Mouse (Mus musculus) gastrocnemius, postnatal 10 days (tissue): ENCODE measurements at regions not wholly inside any gene's neighbourhood (a gene's known extent, or its start where the extent isn't known, plus 50 kb on each side); places are given as distances from the start of the nearest gene placed in this dataset.

Experiments used
- DNase-seq: peaks from one replicate; pipeline ENCODE4 v3.0.0; 2021; ENCODE audit warnings: mixed read lengths

DNA sequence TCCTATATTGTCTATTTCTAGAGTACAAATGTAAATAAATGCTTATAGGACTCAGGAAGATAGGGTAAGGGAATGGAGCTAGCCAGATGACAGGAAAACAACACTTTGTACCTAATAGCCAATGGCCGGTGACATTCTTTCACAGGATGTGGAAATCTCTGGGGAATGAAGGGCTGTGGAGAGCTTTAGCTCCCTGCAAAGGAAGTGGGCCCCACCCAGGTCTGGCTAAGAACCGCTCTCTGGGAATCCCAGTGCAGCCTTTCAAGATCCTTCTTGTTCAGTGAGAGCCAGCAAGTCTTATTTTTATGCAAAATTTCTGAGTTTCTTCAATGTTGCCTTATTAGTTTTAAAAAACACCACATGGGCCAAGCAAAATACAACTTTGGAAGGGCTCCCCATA lies 54.7 kb upstream of the Pappa2 start:
- peak; percentile 21 for DNase-seq

DNA sequence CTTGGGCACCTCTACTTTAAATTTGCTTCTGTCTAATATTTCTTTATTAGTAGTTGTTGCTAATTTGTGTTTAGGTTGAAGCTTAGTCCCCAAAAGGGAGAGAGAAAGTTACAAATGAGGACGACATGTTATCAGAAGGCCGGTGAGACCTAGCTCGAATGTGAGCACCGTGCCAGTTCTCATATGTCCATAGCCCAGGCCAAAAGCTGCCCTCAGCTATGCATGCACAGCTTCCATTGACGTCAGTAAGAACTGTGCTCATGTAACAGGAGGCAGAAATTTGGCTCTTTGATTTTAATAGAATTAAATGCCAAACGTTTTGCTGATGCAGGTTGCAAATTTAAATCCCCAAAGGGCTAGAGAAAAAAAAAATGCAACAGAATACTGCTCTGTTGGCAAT lies 56.1 kb upstream of the Pappa2 start:
- no peak for DNase-seq

DNA sequence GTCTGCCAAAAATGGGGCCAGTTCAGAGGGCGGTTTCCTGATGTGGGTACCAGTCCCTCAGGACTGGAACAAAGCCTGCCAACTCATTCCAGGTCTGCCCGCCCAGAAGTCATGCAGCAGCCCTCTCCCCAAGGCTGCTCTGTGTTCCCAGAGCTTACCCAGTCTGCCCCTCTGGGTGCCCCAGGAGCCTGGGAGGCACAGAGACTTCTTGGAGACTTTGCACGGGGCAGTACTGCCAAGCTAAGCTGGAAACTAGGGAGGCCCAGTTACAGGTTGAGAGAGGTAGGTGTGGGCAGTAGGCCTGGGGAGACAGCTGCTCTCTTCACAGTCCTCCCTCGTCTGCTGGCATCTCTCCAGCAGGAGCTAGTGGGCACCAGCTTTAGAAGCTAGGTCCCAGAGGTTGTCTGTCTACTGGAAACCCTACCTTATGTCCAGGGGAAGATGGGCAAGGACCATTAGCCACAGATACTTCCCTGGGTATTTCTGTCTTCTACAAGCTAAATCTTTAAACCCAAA lies 65.6 kb upstream of the Pappa2 start:
- DNase-seq: no peak

DNA sequence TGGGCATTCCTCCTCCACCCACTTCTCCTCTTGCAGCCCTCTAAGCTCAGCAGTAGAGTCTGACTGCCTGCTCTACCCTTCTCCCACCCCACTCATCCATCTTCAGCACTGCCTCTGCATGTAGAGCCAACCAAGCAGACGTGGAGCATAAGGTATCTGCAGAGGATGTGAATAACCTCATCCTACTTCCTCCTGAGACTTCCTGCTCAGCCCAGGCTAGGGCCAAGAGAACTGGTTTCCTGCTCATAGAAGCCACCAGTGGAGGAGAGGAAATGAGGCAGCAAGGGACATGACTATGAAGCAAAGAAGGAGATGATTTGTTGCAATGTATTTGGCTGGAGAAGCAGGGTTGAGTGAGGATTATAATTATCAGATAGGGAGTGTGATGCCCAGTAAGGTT lies 84.7 kb upstream of the Pappa2 start:
- no peak for DNase-seq

DNA sequence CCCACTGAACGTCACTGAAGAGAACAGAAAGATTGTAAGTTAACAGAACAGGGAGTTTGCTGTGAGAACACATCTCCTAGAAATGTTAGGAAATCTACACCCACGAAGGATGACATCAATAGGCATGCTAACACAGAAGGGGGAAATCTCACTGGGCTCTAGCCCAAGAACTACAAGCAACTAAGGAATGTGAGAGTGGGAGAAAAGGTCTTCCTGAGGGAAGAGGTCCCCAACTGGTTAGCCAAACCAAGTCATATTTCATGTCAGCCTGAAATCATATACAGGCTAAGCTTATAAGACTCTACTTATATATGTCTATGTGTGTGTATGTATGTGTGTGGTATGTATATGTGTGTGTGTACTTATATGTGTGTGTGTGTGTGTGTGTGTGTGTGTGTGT lies 118.9 kb upstream of the Pappa2 start:
- DNase-seq: no peak

DNA sequence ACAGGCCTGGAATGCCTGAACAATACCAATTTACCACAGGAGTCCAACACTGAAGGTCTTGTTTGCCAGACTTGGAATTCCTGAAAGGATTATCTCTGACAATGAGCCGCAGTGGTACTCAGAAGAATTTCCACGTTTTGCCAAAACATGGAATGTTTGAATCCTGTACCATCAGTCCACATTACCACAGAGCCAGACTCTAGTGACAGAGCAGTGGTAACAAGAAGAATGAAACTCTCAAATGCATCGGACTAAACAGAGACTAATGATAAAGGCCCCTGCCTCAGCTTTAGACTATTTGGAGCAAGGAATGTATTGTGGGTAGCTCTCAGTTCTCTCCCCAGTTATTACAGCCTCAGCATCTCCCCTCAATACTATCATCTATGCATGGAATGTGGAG lies 109.9 kb upstream of the Cop1 start:
- DNase-seq: no peak

DNA sequence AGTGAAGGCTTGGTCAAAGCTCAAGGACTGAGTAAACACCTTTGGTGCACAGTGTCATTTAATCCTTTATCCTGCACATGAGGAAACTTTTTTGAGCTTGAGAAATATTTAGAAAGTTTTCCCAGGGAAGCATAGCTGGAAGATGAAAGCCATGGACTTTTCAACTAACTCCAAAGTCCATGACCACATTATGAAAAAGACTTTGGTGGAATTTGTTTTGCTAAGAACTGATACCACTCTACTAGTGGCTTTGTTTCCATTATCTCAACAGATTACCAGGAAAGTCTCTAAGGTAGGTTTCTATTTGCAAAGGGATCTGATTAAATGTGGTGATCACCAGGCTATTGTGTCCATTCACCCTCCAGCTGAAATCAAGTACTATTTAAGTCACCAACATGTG lies 107.2 kb upstream of the Cop1 start:
- DNase-seq: no peak

DNA sequence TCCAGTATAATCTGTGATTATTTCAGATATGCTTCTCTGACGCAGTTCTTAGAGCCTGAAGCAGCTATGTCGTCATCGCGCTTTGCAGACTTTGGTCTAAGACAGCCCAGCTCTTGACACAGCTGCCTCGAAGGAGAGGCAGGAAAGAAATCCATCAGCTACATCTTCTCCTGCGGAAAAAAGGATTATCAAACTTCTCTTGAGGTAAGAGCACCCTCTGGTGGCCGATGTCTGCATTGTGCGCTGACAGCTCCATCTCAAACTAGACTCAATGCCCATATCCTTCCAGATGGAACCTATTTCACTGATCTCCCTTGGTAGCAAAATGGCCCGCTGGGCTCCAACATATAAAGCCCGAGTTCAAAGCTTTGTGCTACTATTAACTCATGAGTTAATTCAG lies 96.8 kb upstream of the Cop1 start:
- DNase-seq: peak; percentile 82

DNA sequence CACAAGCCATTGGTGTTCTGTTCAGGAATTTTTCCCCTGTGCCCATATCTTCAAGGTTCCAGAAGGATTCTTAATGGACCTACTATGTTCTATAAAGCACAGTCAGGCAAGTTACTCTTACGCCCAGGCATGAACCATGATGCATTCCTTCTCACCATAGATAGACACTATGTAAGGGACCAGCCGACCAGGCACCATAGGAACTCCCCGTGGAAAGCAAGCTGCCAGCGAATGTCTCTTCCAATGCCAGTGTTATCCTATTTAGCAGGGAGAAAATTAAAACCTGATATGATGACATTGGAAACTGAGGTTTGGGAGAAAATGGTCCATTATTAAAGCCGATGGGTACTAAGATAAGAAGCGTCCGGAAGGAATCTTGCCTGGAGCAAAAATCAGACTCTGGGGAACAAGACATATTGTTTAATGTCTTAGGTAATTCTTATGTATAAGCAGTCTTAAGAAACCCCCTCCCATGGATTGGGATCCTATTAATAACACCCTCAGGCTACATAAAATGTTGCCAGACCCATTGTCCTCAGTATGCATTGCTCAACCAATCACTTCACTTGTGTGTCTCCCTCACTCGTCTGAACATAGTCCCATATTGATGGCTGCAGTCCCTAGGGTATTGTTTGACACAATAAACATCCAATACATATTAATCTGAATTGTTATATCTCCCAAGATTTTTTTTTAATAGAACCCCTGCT lies 84.2 kb upstream of the Cop1 start:
- no peak for DNase-seq

DNA sequence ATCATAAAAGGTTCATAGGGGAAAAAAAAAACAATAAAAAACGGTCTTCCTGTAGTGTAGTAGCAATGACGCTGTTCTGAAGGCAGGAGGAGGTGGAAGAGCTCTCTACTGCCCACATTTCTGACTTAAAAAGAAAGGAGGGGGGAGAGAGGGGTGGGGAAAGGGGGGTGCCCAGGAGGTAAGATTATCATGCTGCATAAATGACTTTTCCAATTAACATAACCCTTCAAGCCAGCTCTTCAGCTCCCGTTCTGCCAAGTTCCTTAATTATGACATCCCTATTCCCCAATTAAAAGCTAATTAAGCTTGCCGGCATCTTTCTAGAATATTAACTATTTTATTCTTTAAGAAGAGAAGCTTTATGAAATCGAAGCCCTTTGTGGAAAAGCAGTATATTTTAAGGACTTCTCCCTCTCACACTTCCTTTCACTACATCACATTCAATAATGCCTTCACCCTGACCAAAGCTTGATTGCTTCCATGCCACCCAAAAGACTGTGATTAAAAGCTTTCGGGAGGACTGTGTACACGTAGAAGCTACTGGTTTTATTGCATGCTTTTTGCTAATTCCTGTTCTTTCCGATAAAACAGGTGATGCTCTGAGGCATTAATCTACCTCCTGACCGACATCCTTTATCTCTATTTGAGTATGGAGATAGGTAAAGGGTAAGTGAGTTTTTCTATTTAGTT lies 83.5 kb upstream of the Cop1 start:
- no peak for DNase-seq

DNA sequence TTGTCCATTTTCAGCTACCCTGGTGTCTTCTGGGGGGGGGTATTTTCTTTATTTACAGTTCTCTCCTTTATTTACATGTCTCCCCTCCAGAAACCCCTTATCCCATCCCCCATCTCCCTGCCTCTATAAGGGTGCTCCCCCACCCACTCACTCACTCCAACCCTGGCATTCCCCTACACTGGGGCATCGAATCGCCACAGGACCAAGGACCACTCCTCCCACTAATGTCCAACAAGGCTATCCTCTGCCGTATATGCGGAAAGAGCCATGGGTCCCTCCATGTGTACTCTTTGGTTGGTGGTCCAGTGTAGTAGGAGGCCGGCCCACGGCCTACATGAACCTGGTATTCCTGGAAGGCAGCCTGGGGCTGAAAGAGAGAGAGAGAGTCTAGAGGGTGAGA lies 82.9 kb upstream of the Cop1 start:
- DNase-seq: no peak

DNA sequence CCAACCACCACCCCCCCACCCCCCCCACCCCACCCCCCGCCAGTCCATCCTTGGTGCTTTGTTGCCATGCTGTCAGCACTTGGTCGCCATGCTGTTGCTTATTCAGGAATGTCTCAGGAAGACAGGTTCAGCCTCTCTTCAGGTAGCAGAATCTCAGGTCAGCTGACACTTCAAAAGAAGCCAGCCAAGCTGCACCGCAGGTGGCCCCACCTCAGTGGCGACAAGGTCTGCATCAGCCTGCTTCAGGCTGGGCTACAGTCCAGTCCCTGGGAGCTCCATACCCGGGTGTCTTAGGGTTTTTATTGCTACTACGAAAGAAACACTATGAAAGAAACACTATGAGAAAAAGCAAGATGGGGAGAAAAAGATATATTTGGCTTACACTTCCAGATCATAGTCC lies 82.4 kb upstream of the Cop1 start:
- DNase-seq: no peak

DNA sequence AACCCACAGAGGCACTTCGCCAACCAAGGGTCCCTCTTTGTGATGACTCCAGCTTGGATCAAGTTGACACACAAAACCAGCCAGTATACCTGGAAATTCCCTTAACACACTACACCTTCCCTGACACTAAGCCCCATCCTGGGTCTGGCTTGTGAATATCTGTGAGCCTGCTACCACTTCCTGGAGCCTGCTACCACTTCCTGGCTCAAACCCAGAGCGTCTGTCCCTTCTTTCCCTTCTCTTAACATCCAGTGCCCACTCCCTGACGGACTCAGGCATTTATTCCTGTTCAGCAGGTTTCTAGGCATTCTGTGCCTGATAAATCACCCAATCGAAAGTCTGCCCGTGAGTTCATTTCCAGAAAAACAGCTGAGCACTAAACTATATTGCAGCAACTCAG lies 81.8 kb upstream of the Cop1 start:
- no peak for DNase-seq

DNA sequence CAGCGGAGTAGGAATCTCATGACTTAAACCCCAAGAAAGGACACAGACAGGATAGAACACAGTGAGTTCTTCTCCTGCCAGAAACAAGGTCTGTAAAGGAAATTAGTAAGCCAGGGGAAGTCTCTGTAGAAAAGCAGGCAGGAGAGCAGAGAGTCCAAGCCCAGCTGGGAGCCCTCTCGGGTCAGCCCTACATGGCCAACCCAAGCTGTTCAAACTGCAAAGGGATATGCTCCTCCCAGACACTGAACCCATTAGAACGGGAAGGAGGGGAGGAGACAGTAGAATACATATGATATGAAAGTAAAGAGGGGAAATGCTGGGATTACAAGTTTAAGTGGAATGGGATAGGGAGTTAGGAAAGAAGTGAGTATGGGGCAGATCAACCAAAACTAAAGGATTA lies 75.7 kb upstream of the Cop1 start:
- DNase-seq: no peak

DNA sequence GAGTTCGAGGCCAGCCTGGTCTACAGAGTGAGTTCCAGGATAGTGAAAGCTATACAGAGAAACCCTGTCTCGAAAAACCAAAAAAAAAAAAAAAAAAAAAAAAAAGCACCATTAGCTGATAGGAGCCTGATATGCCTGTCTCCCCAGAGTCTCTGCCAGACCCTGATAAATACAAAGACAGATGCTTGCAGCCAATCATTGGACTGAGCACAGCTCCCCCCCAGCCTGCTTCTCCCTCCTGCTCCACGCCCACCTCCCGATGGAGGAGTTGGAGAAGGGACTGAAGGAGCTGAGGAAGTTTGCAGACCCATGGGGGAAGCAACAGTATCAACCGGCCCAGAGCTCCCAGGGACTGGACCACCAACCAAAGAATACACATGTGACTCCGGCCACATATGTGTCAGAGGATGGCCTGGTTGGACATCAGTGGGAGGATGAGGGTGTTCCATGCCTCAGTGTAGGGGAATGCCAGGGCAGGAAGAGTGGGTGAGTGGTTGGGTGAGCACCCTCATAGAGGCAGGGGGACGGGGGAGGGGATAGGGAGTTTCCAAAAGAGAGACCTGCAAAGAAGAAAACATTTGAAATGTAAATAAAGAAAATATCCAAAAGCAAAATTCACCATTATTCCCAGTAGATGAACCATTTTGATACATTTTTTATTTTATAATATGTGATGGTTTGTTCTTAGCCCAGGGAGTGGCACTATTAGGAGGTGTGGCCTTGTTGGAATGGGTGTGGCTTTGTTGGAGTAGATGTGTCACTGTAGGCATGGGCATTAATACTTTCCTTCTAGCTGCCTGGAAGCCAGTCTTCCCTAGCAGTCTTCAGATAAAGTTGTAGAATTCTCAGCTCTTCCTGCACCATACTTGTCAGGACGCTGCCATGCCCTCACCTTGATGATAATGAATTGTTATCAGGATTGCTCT lies 71.8 kb upstream of the Cop1 start:
- no peak for DNase-seq

DNA sequence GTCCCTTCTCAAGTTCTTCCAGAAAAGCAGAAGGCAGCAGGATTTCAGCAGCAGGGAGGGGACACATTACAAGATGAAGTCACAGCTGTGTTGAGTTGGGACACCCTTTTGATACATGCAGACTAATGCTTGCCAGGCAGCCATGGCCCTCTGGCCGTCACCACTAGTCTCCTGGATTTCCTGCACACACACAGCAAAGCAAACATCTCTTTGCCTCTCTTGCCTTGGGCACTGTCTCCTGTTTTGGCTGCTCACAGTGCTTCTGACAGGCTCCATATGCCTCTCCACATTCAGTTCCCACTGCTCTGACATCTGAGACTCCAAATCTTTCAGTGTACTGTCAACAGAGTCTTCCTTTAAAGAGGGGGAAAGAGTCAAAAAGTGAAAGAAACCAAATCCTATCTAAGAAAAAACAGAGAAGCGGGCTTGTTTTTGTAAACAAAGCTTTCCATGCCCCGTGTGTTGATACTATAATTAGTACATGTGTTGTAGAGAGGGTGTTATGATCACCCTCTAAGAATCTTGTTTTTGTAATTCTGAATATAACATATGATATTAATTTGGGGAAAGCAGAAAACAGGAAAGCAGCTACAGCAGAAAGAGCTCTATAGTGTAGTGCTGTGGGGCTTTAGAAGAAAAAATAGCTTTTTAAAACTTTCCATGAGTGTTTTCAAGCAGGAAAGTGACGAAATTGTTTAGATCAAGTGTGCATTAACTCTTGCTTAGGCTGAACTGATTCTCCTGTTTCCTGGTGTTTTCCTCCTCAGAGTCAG lies 68.8 kb upstream of the Cop1 start:
- no peak for DNase-seq

DNA sequence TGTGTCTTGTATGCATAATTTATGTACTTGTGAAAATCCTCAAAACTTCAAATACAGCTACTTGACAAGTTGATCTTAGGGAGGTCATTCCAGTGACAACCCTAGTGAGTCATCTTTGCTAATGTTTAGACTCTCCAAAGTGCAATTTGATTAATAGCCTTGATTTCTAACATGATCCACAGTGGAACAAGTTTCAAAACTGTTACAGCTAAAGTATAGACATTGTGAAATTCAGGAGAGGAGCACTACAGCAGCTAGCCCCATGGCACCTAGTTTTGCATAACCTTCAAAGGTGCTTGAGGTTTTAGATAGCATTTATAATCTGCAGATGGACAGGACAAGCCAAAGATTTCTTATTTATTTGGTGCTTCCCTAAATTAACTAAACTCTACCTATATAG lies 50.1 kb upstream of the Cop1 start:
- no peak for DNase-seq
